Mouse (Mus musculus) layer of hippocampus, postnatal 36 days (tissue): ENCODE data around the gene Sntb2. TPM values are rescaled to one million over a fixed set of nuclear protein-coding genes. Genes with fewer than 3 reads are reported as not detected.
"Not testable (repeated sequence)": the region's sequence is repeated elsewhere in the genome, so short reads cannot be mapped to it uniquely, and the experiment has no call there.

ENCODE experiments used
- DNase-seq, 2 experiments: peaks; one replicate each; pipeline ENCODE4 v3.0.0; 2022
- total RNA-seq, 2 experiments: library from RNA; stranded (reverse); gene quantifications; 2 replicates each; pipeline ENCODE4 v1.2.3; 2021

The Sntb2 gene
- total RNA-seq: 10 to 100 TPM; 22.4 to 27.9 TPM

DNA sequence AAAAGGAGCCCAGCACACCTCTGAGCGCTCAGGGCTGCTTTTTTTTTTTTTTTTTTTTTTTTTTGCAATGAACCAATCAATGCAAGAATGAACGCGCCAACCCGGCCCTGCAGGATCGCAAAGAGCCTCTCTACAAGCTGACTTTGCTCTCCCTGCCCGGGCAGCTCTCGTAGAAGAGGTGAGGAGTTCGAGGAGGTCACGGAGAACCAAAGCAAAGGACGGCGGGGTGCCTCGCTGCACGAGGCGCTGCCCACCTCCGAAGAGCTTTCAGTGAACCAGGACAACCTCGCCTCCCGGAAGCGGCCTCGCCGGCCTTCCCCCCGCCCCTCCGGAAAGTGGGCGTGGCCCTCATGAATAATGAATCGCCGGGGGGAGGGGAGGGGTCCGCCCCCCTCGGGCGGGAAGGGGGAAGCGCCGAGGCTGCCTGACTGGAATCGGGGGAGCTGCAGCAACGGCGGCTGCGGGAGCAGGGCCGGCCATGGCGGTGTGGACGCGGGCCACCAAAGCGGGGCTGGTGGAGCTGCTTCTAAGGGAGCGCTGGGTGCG lies at the start of gene Sntb2:
Gene Sntb2 (plus strand): TSS at position 427 of the 546 bp plus-strand sequence.
- peak; percentile 86 to 89 for DNase-seq

DNA sequence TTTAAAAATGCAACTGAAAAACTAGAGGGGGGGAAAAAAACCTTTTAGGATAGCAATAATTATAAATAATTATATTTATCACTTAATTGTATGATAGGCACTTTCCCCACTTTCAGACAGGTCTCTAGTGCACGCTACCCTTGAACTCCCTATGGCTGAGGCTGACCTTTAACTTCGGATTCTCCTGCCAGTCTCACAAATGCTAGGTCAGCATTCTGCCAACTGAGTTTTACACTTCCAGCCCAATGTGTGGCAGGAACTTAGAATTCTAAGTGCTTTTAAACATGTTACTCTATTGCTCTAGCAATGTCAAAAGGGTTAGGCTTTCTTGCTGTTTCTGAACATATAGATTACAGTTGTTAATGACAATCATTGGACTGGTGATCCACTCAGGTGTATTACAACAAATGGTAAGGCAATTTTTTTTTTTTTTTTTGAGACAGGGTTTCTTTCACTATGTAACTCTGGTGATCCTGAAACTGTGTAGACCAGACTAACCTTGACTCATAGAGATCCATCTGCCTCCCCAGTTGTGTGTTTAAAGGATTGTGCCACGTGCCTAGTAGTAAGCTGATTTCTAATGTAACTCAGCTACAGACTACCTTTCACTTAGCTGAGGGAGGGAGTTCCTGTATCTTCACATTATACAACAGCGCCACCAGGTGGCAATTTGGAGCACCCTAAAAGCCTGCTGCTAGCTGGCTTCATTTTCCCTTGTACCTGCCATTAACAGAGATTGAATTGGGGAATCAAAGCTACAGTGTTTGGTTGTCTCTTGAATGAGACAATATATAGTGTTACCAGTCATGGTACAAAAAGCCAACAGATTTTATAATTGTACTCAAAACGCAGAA lies 48.0 kb upstream of the Sntb2 start:
- DNase-seq: peak; percentile 54 to 60

DNA sequence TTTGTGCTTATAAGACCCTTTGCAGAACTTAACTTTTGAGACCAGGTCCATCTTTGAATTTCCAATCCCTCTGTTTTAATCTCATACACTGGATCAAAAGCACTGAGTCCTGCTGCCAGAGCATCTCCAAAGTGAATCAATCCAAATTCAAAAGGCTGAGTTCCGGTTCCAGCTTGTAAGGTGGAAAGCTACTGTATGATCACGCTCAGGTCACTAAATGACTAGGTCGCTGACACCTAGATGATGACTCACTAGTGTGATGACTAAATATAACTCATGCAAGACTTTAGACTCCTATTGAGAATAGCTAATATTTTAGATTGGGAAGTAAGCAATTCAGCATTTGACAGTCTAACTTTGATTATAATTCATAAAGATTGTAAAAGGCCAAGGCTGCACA lies 46.7 kb upstream of the Sntb2 start:
- DNase-seq: no peak

DNA sequence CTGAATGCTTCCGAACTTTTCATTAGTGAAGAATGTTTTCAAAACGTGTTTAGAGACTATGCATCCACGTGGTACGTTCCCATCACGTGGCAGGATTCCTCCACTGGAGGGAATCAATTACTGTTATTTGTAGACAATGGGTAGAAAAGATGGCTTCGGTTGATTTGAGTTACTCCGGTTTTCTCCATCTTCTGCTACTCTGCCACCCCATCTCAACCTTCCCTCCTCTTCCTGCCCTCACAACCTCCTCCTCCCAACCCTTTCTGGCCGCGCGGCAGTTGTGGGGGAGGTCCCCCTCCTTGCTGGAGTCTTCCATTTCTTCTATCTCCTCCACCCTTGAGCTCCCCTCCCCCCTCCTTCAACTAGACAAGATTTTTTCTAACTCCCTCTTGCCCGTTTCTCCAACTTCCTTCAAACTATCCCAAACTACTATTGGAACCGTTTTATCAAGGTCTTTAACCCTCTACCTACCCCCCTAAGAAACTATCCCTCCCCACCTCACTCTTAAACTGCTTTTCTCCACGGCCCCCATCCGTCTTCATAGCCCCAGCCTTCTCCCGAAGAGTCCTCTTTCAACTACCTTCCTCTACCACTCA lies 43.2 kb upstream of the Sntb2 start:
- DNase-seq: no peak

DNA sequence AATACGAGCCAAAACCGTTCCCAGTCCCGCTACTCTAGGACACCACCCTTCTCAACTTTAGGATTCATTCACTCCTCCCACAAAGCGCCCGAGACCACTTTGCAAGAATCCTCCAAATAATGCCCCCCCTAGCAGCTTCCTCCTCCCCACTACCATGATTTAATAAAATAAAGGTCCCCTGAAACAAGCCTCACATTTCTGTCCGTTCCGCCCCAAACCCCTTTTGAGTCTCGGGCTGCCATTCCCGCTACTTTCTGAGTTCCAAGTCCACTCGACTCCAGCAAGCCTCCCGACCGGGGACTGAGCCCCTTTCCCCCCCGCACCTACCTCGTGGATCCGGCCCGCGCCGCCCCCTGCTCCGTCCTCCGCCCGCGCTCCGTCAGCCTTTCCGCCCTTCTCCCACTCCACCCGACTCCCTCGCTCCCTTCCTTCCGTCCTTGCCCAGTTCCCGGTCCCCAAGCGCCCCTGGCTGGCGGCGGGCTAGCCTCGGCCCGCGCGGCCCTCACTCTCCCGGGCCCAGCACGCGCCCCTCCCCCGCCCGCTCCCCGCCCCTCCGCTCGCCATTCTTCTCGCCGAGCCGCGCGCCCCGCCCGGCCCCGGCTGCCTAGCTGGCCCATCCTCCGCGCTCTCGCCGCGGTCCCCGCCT lies 42.6 kb upstream of the Sntb2 start:
- DNase-seq: no peak

DNA sequence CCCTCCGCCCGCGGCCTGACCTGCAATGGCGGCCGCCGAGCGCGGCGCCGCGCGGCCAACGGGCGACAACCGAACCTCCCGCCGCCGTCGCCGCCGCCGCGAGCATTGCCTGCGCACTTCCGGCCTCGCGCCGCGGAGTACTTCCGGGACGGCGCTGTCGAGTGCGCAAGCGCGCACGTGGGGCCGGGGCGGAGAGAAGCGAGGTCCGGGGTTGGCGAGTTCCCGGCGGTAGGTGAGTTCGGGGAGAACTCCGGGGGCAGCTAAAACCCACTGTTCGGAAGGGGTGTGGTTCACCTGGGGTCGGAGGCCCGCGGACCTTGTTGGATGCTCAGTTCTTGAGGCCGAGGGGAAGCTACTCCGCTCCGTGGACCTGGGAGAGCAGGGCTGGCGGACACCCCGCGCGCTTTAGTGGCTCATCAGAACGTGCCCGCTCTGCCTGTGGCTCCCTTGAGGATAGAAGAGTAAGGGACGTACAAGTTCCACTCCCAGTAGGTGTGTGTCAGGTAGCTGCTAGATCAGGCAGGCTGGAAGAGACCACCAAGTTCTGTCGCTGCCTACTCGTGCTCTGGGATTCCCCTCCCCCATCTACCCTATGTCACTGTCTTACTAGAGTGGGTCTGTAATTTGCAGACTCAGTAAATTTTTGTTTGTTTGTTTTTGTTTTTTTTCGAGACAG lies 41.9 kb upstream of the Sntb2 start, which contains the start of gene Utp4:
Gene Utp4 (plus strand): TSS at position 156 of the 676 bp plus-strand sequence.
- peak; percentile 86 to 87 for DNase-seq

DNA sequence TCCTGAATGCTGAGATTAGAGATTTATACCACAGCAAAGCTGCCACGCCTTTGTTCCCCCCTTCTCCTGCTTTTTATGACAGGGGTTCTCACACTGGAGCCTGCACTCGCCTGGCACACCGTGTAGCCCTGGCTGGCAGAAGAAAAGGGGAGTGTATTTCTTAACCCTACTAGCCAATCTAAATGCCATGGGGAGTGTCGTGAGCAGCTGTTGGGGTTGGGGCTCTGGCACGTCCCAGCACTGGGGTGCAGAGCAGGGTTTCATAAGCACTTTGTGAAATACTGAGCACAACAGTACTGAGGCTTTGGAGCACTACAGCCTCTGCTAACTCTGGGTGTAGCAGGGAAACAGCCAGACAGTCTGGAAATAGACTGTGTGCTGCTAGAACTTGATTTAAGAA lies 36.1 kb upstream of the Sntb2 start:
- DNase-seq: no peak

DNA sequence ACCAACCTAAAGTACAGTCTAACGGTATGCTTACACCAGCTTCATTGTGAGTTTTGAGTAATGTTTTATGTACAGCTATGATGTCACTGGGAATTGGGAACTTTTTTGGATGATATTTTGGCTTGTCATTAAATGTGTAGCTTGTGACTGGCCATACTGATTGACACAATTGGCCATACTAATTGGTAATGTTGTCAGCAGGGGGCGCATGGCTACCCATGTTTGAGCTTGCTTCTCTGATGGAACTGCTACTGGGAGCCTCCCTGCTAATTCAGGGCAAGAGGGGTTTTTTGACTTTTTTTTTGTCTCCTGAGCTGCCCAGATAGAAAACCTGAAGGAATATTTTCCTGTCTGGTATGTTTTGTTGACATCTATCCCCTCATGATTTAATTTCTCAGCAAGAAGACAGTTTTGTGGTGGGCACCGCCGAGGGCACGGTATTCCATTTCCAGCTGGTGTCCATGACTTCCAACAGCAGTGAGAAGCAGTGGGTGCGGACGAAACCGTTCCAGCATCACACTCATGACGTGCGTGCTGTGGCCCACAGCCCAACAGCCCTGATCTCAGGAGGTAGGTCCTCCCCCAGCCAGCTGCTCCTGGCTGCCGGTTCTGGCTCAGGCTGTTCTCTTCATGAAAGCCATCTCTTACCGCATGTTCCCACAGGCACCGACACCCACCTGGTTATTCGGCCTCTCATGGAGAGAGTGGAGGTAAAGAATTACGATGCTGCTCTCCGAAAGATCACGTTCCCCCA lies 29.6 kb upstream of the Sntb2 start:
- peak; percentile 73 to 81 for DNase-seq

DNA sequence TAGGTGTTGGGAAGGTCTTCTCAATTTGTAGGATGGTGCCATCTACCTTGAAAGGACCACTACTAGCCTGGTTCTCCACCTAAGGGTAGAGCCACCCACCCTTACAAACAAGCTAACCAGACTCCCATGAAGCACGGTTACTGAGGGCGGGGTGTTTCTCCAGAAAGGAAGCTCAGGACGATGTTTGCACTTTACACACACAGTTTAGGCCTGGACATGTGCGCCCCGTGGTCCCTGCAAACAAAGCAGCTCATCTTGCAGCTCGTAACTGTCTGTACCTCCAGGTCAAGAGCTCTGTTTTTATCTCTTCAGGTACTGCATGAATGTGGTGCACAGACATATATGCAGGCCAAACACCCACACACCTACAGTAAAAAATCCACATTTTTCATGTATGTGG lies 28.9 kb upstream of the Sntb2 start:
- DNase-seq: no peak

DNA sequence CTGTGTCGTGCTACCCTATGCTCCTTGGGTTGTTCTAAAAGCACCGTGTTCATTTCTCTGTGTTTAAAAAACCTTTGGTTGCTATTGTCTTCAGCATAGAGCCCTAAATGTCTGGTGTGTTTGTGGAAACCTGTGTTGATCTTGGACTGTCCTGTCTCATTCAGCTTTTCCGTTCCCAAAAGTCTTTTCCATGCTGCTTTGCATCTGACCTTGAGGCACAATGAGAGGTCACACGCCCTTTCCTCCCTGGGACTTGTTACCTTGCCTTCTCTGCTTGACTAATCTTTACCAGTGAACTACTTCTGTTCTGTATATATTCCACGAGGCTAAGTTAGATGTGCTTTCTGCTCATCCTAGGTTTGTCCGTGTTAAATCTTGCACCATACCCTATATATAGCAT lies 28.1 kb upstream of the Sntb2 start:
- no peak for DNase-seq

DNA sequence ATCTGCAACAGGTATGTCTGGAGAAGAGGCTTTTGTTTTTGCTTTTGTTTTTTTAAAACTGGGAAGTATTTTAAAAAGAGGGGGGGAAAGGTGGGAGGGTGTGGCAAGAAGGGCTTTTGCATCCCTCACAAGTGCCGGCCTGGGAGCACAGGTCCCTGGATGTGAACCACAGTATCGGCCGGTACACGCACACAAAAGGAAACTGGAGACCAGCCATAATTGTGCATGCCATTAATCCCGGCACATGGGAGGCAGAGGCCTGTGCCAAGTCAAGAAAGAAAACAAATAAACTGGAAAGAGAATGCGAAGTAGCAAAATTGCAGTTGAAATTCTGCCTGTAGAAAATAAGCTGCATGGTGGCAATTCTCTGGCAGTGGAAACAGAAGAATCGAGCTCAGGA lies 27.3 kb upstream of the Sntb2 start:
- no peak for DNase-seq

DNA sequence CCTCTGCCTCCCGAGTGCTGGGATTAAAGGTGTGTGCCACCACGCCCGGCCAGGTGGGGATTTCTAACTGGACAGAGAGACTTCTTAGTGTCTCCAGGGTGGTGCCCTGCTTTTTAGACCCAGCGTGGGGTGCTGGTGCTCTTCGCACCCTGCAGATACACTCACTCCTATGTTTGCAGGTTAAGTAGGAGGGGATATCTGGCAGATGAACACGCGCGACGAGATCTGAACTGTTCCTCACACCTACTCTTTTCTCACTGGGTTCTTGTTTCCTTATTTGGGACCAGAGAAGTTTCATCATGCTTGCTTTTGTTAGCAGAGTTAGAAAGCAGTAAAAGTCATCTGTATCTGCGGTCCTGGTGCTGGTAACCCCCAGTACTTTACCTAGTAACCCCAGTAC lies 21.9 kb upstream of the Sntb2 start:
- no peak for DNase-seq

DNA sequence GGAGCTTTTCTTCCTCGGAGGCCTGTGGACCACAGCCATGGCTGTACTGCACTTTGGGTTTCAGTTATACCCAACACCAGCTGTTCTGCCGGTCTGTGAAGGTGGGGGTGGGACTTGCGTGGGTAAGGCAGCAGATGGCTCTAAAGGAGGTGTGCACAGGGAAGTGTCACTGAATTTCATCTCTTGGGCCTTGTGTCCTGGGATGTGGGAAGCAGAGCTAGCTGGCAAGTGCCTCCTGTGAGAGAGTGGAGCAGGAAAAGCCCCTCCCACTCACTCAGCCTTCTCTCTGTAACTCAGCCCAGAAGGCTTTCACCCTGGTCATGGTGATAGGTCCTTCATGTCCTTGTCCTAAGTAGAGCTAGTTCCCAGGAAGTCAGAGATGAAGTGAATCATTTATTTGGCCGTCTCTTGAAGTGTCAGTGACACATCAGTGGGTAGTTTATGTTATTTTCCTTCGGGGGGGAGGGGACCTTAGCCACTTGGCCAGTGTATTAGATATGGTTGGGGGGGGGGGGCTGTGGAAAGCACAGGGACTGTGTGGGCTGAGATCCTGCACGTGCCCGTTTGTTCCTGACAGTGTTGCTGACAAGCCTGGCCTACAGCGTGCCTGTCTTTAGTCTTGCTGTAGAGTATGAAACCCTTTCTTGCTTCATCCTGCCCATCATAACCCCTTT lies 15.7 kb upstream of the Sntb2 start:
- DNase-seq: peak; percentile 52 to 64

DNA sequence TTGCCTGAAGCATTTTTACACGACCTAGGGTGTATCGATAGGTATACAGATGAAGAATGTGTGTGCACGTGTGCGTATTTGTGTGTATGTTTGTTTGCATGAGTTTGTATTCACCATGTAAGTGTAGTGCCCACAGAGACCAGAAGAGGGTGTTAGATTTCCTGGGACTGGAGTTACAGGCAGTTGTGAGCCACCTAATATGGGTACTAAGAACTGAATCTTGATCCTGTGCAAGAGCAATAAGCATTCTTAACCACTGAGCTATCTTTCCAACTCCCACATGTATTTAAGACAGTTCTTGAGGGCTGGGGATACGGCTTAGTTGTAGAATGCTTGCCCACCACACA lies 15.2 kb upstream of the Sntb2 start:
- no peak for DNase-seq

DNA sequence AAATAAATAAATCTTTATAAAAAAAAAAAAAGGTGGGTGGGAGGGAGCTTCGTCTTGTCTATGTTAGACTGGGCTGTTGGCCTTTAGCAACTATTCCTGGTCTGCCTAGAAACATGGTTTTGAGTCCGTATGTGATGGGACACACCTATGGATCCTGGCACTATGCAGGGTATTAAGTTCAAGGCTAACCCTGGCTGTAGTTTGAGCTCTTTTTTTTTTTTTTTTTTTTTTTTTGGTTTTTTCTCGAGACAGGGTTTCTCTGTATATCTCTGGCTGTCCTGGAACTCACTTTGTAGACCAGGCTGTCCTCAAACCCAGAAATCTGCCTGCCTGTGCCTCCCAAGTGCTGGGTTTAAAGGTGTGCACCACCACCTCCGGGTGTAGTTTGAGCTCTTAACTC lies 11.5 kb upstream of the Sntb2 start:
- no peak for DNase-seq

DNA sequence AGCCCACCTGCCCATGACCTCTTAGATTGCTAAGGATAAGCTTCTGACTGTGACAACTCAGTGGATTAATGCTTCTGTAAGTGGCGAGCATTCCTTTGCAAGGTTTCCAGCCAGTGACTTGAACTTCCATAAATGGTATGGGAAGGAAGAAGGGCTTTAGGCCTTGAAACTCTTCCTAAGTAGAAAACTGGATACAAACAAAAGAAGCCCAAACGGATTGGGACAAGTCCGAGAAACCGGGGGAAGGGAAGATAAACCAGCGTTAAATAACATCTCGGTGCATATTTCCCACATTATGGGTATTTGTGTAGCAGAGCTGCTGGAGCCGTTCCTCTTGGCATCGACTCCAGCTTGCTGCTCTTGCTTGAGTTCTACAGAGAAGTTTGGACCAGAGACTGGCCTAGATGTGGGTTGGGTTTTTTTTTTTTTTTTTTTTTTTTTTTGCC lies 10.6 kb upstream of the Sntb2 start:
- DNase-seq: no peak

DNA sequence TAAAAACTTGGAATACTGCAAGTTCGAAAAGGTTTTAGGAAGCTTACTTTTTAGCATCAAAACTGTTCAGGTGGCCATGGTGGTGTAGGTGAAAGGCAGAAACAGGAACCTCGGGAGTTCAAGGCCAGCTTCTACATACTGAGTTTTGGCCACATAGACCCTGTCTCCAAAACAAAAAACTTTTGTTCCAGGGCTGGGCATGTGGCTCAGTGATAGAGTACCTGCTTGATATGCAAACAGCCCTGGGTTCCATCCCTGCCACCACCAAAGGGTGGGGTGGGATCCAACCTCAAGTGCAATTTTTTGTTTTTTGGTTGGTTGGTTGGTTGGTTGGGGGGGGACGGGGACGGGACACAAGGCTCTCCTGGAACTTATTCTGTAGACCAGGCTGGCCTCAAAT lies 10.1 kb upstream of the Sntb2 start:
- DNase-seq: no peak

DNA sequence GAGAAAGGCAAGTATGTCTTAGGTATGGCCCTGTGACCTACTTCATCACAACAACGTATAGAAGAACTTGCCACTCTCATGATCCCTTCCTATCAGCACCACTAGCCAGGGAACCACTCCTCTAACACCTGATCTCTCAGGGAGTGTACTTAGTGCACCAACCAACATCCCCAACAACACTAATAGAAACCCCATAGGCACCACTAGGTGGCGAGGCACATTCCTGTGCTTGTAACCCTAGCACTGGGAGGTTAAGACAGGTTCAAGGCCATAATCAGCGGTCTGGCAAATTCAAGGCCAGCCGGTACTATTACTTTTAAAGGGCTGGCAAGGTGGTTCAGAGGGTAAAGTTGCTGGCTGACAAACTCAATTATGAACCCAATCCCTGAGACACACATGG lies 8.3 kb upstream of the Sntb2 start:
- no peak for DNase-seq

DNA sequence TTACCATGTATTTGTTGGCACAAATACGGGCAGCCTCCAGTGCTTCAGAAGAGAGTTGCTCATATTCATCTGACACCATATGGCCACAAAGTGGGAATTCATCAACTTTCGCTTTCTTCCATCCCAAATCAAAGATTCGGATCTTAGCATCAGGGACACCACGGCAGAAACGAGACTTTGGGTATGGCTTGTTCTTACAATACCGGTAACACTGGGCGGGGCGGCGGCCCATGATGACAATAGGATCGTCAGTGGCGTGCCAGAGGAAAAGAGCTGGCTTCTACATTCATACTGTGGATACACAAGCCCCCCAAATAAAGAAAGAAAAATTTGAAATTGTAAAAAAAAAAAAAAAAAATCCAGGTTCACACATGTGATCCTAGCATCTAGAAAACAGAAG lies 7.4 kb upstream of the Sntb2 start:
- DNase-seq: not testable (repeated sequence)

DNA sequence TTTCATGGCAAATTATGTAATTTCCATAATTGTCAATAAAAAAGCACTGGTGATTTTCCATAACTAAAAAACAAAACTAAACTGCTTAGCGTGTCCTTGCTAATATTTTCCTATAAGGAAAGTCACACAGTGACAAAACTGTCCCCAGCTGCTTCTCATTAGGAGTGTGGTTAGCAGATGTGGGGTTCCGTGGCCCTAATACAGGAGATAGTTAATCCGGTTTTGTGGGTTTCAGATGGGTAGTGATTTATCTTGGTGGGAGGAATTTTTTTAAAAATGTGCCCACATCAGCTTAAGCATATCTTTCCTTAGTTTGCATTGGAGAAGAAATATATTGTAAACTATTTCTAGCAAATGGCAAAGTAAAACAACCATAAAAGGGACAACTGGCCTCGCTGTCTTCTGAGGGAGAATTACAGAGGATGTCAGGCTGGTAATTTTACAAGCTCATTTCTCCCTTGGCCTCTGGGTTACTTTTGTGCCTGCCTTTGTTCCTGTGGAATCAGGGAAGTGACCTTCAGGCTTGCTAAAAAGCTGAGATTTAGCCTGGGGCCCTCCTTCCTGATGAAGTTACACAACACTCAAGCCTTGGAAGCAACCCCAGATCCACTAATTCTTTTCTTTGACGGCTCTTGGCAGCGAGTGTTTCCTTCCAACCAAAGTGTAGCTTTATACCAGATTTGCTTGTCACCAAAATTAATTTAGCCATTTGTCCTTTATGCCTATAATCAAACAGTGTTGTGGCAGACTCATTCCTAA lies 6.2 kb upstream of the Sntb2 start:
- DNase-seq: no peak

DNA sequence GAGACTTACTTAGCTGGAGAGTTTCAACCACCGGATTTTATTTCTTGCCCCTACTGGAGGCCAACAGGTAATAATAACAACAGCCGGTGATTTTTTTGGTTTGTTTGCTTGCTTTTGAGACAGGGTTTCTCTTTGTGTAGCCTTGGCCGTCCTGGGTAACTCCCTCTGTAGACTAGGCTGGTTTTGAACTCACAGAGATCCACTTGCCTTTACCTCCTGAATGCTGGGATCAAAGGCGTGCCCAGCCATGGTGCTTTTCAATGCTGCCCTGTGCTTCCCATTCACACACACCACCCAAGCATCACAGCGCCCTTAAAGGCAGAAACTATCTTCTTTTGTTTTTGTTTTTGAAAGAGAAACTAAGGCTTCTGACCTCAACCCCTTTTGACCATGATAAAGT lies 5.6 kb upstream of the Sntb2 start:
- no peak for DNase-seq
